ENCODE assay signal across 8 mouse cellular contexts in genomic region chr9:43106426-43107186, GRCm38 (mm10). TPM values are rescaled to one million over a fixed set of nuclear protein-coding genes. Genes with fewer than 3 reads are reported as not detected.
A peak's percentile ranks its signal among the peaks of the same experiment; 100 is the strongest.
DNase-seq lines count a peak whose midpoint lies in the region; ATAC-seq and TF ChIP-seq lines count a peak whose summit lies in the region.

No protein-coding gene starts in this region.

- WGBS in forebrain, embryonic 13.5 days = 17% methylated on average over 22 of the region's 22 CpGs
- 15% methylated on average over 22 of the region's 22 CpGs for WGBS in hindbrain, embryonic 16.5 days
- WGBS in liver, embryonic 15.5 days (ENCODE audit: insufficient replicate concordance) = 21% methylated on average over 22 of the region's 22 CpGs
- 1% methylated on average over 22 of the region's 22 CpGs for WGBS in olfactory bulb, adult 2 months

- peak overlapping the region; percentile 81 for H3K4me3 ChIP-seq in forebrain, embryonic 13.5 days
- H3K4me3 ChIP-seq in hindbrain, embryonic 16.5 days (ENCODE audit: low read length) = peak overlapping the region; percentile 85
- peak overlapping the region; percentile 93 for H3K4me3 ChIP-seq in liver, embryonic 15.5 days (replicated peaks)
- peak overlapping the region; percentile 84 for H3K4me3 ChIP-seq in olfactory bulb, adult 2 months (ENCODE audit: insufficient read depth, low read depth, low read length)

- TF ChIP-seq POLR2A in olfactory bulb, adult 2 months (IDR thresholded peaks at IDR 0.05; ENCODE audit: insufficient read depth, low read depth, low read length) = no peak

- H3K27ac ChIP-seq in forebrain, embryonic 13.5 days = peak overlapping the region; percentile 90
- peak overlapping the region; percentile 91 for H3K27ac ChIP-seq in hindbrain, embryonic 16.5 days (ENCODE audit: low read depth, low read length)
- peak overlapping the region; percentile 97 for H3K27ac ChIP-seq in liver, embryonic 15.5 days (replicated peaks)
- H3K27ac ChIP-seq in olfactory bulb, adult 2 months (ENCODE audit: insufficient read depth, low read depth, low read length) = peak overlapping the region; percentile 98

- H3K9ac ChIP-seq in forebrain, embryonic 13.5 days = peak overlapping the region; percentile 88
- peak overlapping the region; percentile 88 for H3K9ac ChIP-seq in hindbrain, embryonic 16.5 days (ENCODE audit: low read depth, low read length)
- peak overlapping the region; percentile 98 for H3K9ac ChIP-seq in liver, embryonic 15.5 days

- no peaks in the 10 kb centered on the region for H3K27me3 ChIP-seq in forebrain, embryonic 13.5 days
- no peaks in the 10 kb centered on the region for H3K27me3 ChIP-seq in hindbrain, embryonic 16.5 days (replicated peaks; ENCODE audit: control insufficient read depth, insufficient read depth, low read length)
- peaks cover 71% of the 10 kb centered on the region for H3K27me3 ChIP-seq in liver, embryonic 15.5 days

- peak; percentile 48 for ATAC-seq in forebrain, embryonic 13.5 days
- ATAC-seq in hindbrain, embryonic 16.5 days = peak; percentile 53
- no peak for ATAC-seq in liver, embryonic 15.5 days (ENCODE audit: insufficient read depth)

- H3K36me3 ChIP-seq in forebrain, embryonic 13.5 days (ENCODE audit: poor library complexity, severe bottlenecking) = peaks cover 9% of the 10 kb centered on the region
- peaks cover 11% of the 10 kb centered on the region; the same call in 1 of the 2 replicates for H3K36me3 ChIP-seq in hindbrain, embryonic 16.5 days (ENCODE audit: control insufficient read depth, insufficient read depth, low read length)
- no peaks in the 10 kb centered on the region for H3K36me3 ChIP-seq in liver, embryonic 15.5 days (replicated peaks)

- H3K9me3 ChIP-seq in forebrain, embryonic 13.5 days (replicated peaks) = no peaks in the 10 kb centered on the region
- H3K9me3 ChIP-seq in hindbrain, embryonic 16.5 days (ENCODE audit: control insufficient read depth, low read length) = no peaks in the 10 kb centered on the region
- no peaks in the 10 kb centered on the region for H3K9me3 ChIP-seq in liver, embryonic 15.5 days (replicated peaks)

- DNase-seq in heart, adult 11 months = peak; percentile 98
- no peak for DNase-seq in heart, postnatal 36 days
- DNase-seq in adipocyte (ENCODE audit: low spot score) = peak; percentile 73
- DNase-seq in retina, postnatal 1 day = no peak

- no peak for TF ChIP-seq CTCF in olfactory bulb, adult 2 months (IDR thresholded peaks at IDR 0.05; ENCODE audit: insufficient read depth, low read depth, low read length)

- peak overlapping the region; percentile 87 for H3K4me2 ChIP-seq in forebrain, embryonic 13.5 days
- H3K4me2 ChIP-seq in hindbrain, embryonic 16.5 days (ENCODE audit: low read length) = peak overlapping the region; percentile 88
- H3K4me2 ChIP-seq in liver, embryonic 15.5 days = peak overlapping the region; percentile 81

- intact Hi-C loops in heart, postnatal 36 days (cut with DNase I) = loop anchor here (1.0 kb wide), 1 partner anchor 106 kb away; no protein-coding TSS in a partner anchor

- H3K4me1 ChIP-seq in forebrain, embryonic 13.5 days = peaks cover 43% of the 10 kb centered on the region
- peaks cover 27% of the 10 kb centered on the region for H3K4me1 ChIP-seq in hindbrain, embryonic 16.5 days (ENCODE audit: control insufficient read depth, insufficient read depth, low read depth, low read length)
- peaks cover 52% of the 10 kb centered on the region for H3K4me1 ChIP-seq in liver, embryonic 15.5 days (replicated peaks)
- H3K4me1 ChIP-seq in olfactory bulb, adult 2 months (ENCODE audit: control insufficient read depth, insufficient read depth, low read length) = peaks cover 5% of the 10 kb centered on the region

RNA-seq across cellular contexts. Expression of gene Arhgef12, which starts 0.4 kb away (rescaled TPM):
- total RNA-seq in heart, postnatal 36 days (2021) = 100 to 1,000 TPM; 154 to 160 TPM
- polyA plus RNA-seq in forebrain, embryonic 13.5 days (2015; fragmentation: Nextera tagmentation; extraction: Ambion mirVana) = 14.9 and 15.8 TPM in 2 replicates
- polyA plus RNA-seq in hindbrain, embryonic 16.5 days (2015; fragmentation: Nextera tagmentation; extraction: Ambion mirVana) = 17.0 and 17.9 TPM in 2 replicates
- polyA plus RNA-seq in liver, embryonic 15.5 days (2015; fragmentation: Nextera tagmentation; extraction: Ambion mirVana) = 6.1 and 8.5 TPM in 2 replicates
- 42.4 TPM in 1 of 2 replicates, not detected in the other for polyA plus RNA-seq in olfactory bulb, adult 2 months (2012; ENCODE audit: insufficient read depth, insufficient read length, low replicate concordance, missing spikeins)

RNA-seq across cellular contexts. Expression of gene Tmem136, which starts 9.8 kb away (rescaled TPM):
- total RNA-seq in heart, postnatal 36 days (2021) = 1 to 10 TPM; 6.1 to 9.1 TPM
- 8.9 and 10.1 TPM in 2 replicates for polyA plus RNA-seq in forebrain, embryonic 13.5 days (2015; fragmentation: Nextera tagmentation; extraction: Ambion mirVana)
- 9.2 and 11.4 TPM in 2 replicates for polyA plus RNA-seq in hindbrain, embryonic 16.5 days (2015; fragmentation: Nextera tagmentation; extraction: Ambion mirVana)
- 0.76 and 1.0 TPM in 2 replicates for polyA plus RNA-seq in liver, embryonic 15.5 days (2015; fragmentation: Nextera tagmentation; extraction: Ambion mirVana)
- polyA plus RNA-seq in olfactory bulb, adult 2 months (2012; ENCODE audit: insufficient read depth, insufficient read length, low replicate concordance, missing spikeins) = not detected in 2 replicates

Comparison
In these comparisons a context has a peak if more than half of its experiments do, and no peak if none do; other contexts are left out.
1. DNase-seq: peak in heart, adult 11 months (single experiment) and adipocyte (single experiment); none in heart, postnatal 36 days (0 of 2) and retina, postnatal 1 day (single experiment).
2. Peak in every context shown above with its lines, with median percentiles within 50 percentile points of each other: H3K27ac ChIP-seq, H3K4me2 ChIP-seq, H3K4me3 ChIP-seq and H3K9ac ChIP-seq.